Mouse (Mus musculus): ENCODE data around the gene 9330182L06Rik. TPM values are rescaled to one million over a fixed set of nuclear protein-coding genes. Genes with fewer than 3 reads are reported as not detected.

Gene 9330182L06Rik
- 0.61 TPM for polyA plus RNA-seq (2014; fragmentation: Illumina TruSeq; extraction: RNeasy Lipid Tissue Mini Kit (QIAGEN cat#74804); ENCODE audit: low read depth, low replicate concordance)

GRCm38 (mm10) chr5:9265586-9266279 lies at the start of gene 9330182L06Rik:
Gene 9330182L06Rik, plus strand, starts transcription at chr5:9266118.

Other genes starting within 250 kb of the 9330182L06Rik start
- gene Tmem243, start 165.4 kb upstream of the 9330182L06Rik start, polyA plus RNA-seq (2014; fragmentation: Illumina TruSeq; extraction: RNeasy Lipid Tissue Mini Kit (QIAGEN cat#74804); ENCODE audit: low read depth, low replicate concordance) = 149 TPM
- gene Dmtf1, start 104.3 kb upstream of the 9330182L06Rik start, polyA plus RNA-seq (2014; fragmentation: Illumina TruSeq; extraction: RNeasy Lipid Tissue Mini Kit (QIAGEN cat#74804); ENCODE audit: low read depth, low replicate concordance) = 39.4 TPM

All from kidney, adult 10 weeks (tissue).